ENCODE assay signal across 8 mouse cellular contexts in genomic region chr19:29063577-29064363, GRCm38 (mm10). TPM values are rescaled to one million over a fixed set of nuclear protein-coding genes. Genes with fewer than 3 reads are reported as not detected.
DNase-seq lines count a peak whose midpoint lies in the region; ATAC-seq lines count a peak whose summit lies in the region.

No protein-coding gene starts in this region.

- no peaks in the 10 kb centered on the region for H3K9me3 ChIP-seq in embryonic facial prominence, embryonic 11.5 days (replicated peaks; ENCODE audit: control insufficient read depth, low read length)
- H3K9me3 ChIP-seq in limb, embryonic 10.5 days (replicated peaks), result no peaks in the 10 kb centered on the region
- H3K9me3 ChIP-seq in midbrain, embryonic 12.5 days, result no peaks in the 10 kb centered on the region

- H3K9ac ChIP-seq in embryonic facial prominence, embryonic 11.5 days (replicated peaks; ENCODE audit: low read length), result no peak overlapping the region
- no peak overlapping the region for H3K9ac ChIP-seq in midbrain, embryonic 12.5 days (replicated peaks)

- H3K4me2 ChIP-seq in embryonic facial prominence, embryonic 11.5 days (ENCODE audit: low read depth, low read length), result 0 out of 2 replicates have a peak overlapping the region, but pooled peaks have one; percentile 0
- peak overlapping the region; percentile 38 for H3K4me2 ChIP-seq in midbrain, embryonic 12.5 days (replicated peaks)

- H3K27ac ChIP-seq in embryonic facial prominence, embryonic 11.5 days (replicated peaks; ENCODE audit: low read depth, low read length), result no peak overlapping the region
- peak overlapping the region; percentile 78 for H3K27ac ChIP-seq in limb, embryonic 10.5 days
- H3K27ac ChIP-seq in midbrain, embryonic 12.5 days (replicated peaks), result no peak overlapping the region

- 0 out of 2 replicates have a peak, but pooled peaks cover 2% of the 10 kb centered on the region for H3K4me1 ChIP-seq in embryonic facial prominence, embryonic 11.5 days (ENCODE audit: control insufficient read depth, insufficient read depth, low read length)
- peaks cover 28% of the 10 kb centered on the region for H3K4me1 ChIP-seq in limb, embryonic 10.5 days
- H3K4me1 ChIP-seq in midbrain, embryonic 12.5 days, result peaks cover 4% of the 10 kb centered on the region

- H3K36me3 ChIP-seq in embryonic facial prominence, embryonic 11.5 days (replicated peaks; ENCODE audit: control insufficient read depth, insufficient read depth, low read depth, low read length), result no peaks in the 10 kb centered on the region
- H3K36me3 ChIP-seq in limb, embryonic 10.5 days, result no peaks in the 10 kb centered on the region
- no peaks in the 10 kb centered on the region for H3K36me3 ChIP-seq in midbrain, embryonic 12.5 days

- peak; percentile 76 for DNase-seq in 3134 (ENCODE audit: extremely low read depth, insufficient read length, low spot score)
- DNase-seq in adrenal gland, postnatal 25 days, result peak; percentile 93
- DNase-seq in embryonic facial prominence, embryonic 11.5 days (ENCODE audit: low spot score), result peak; percentile 96
- DNase-seq in heart, adult 11 months, result peak; percentile 99
- DNase-seq in kidney, adult 11 months, result peak; percentile 93
- peak; percentile 97 for DNase-seq in limb, embryonic 10.5 days (ENCODE audit: low spot score)
- peak; percentile 95 for DNase-seq in skeletal muscle tissue, adult 2 months (ENCODE audit: low read depth, low spot score)

- no peaks in the 10 kb centered on the region for H3K27me3 ChIP-seq in embryonic facial prominence, embryonic 11.5 days (ENCODE audit: control insufficient read depth, insufficient read depth, low read length)
- no peaks in the 10 kb centered on the region for H3K27me3 ChIP-seq in limb, embryonic 10.5 days (ENCODE audit: low read depth, poor library complexity, severe bottlenecking)
- no peaks in the 10 kb centered on the region for H3K27me3 ChIP-seq in midbrain, embryonic 12.5 days

- no peak overlapping the region for H3K4me3 ChIP-seq in embryonic facial prominence, embryonic 11.5 days (ENCODE audit: low read depth, low read length)
- peak overlapping the region; percentile 31; the same call in 1 of the 2 replicates for H3K4me3 ChIP-seq in limb, embryonic 10.5 days
- no peak overlapping the region for H3K4me3 ChIP-seq in midbrain, embryonic 12.5 days

- peak; percentile 57 for ATAC-seq in embryonic facial prominence, embryonic 11.5 days (replicated peaks; ENCODE audit: insufficient number of reproducible peaks, low FRiP score, low TSS enrichment, low read depth)
- ATAC-seq in midbrain, embryonic 12.5 days (ENCODE audit: low FRiP score, low read depth), result peak; percentile 79

- 17% methylated on average over 18 of the region's 18 CpGs for WGBS in embryonic facial prominence, embryonic 11.5 days
- WGBS in limb, embryonic 10.5 days, result 20% methylated on average over 18 of the region's 18 CpGs
- 18% methylated on average over 18 of the region's 18 CpGs for WGBS in midbrain, embryonic 12.5 days

RNA-seq across cellular contexts. Expression of gene Ak3, which starts 16.0 kb away (rescaled TPM):
- total RNA-seq in adrenal gland, postnatal 25 days (2021), result 240 and 253 TPM in 2 replicates
- 89.7 and 94.5 TPM in 2 replicates for polyA plus RNA-seq in embryonic facial prominence, embryonic 11.5 days (2014; fragmentation: Nextera tagmentation; extraction: Ambion mirVana)
- polyA plus RNA-seq in limb, embryonic 10.5 days (2016; fragmentation: Nextera tagmentation; extraction: Ambion mirVana), result 64.1 and 69.6 TPM in 2 replicates
- 77.2 and 78.0 TPM in 2 replicates for polyA plus RNA-seq in midbrain, embryonic 12.5 days (2016; fragmentation: Nextera tagmentation; extraction: Ambion mirVana)

RNA-seq across cellular contexts. Expression of gene Rcl1, which starts 37.4 kb away (rescaled TPM):
- total RNA-seq in adrenal gland, postnatal 25 days (2021), result 32.4 and 32.9 TPM in 2 replicates
- 71.5 and 73.3 TPM in 2 replicates for polyA plus RNA-seq in embryonic facial prominence, embryonic 11.5 days (2014; fragmentation: Nextera tagmentation; extraction: Ambion mirVana)
- 84.4 and 105 TPM in 2 replicates for polyA plus RNA-seq in limb, embryonic 10.5 days (2016; fragmentation: Nextera tagmentation; extraction: Ambion mirVana)
- 35.3 and 41.0 TPM in 2 replicates for polyA plus RNA-seq in midbrain, embryonic 12.5 days (2016; fragmentation: Nextera tagmentation; extraction: Ambion mirVana)
